10 mouse cellular contexts compared by ENCODE assay signal in the genomic region with DNA sequence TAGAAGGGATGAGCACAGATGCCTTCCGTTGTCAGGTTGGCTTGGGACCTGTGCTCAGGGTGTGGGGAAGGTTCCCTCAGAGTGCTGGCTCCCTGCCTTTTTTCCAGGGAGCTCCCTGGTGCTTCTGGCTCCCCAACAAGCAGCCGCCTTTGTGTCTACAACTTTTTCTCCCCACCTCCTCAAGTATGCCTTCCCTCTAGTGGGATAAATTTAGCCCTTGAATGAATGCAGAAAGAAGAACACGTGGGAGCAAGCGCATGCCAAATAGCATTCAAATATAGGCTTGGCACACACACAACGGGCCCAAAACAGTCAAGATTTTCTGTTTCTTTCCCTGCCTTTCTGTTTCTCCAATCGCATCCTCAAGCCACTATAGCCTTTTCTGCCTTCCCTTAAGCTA. TPM values are rescaled to one million over a fixed set of nuclear protein-coding genes. Genes with fewer than 3 reads are reported as not detected.
DNase-seq lines count a peak whose midpoint lies in the region; ATAC-seq and TF ChIP-seq lines count a peak whose summit lies in the region.
"Had no signal": no experiment of that assay in that cellular context is flagged by ENCODE, and none has a peak within 500 bp of the region (broad histone marks: within the 10 kb centered on the region; RNA-seq: fewer than 3 reads in every experiment).

No protein-coding gene starts in this region.

- no peaks in the 10 kb centered on the region for H3K4me1 ChIP-seq in midbrain, postnatal 0 days (ENCODE audit: insufficient read depth, low read length)
- H3K4me1 ChIP-seq in midbrain, embryonic 13.5 days (replicated peaks) = no peaks in the 10 kb centered on the region
- peaks cover 57% of the 10 kb centered on the region for H3K4me1 ChIP-seq in heart, embryonic 15.5 days (replicated peaks)
- peaks cover 38% of the 10 kb centered on the region for H3K4me1 ChIP-seq in limb, embryonic 14.5 days (ENCODE audit: control insufficient read depth, insufficient read depth, low read length)
- H3K4me1 ChIP-seq in midbrain, embryonic 16.5 days (ENCODE audit: control insufficient read depth, insufficient read depth, low read length) = no peaks in the 10 kb centered on the region
- no peaks in the 10 kb centered on the region for H3K4me1 ChIP-seq in liver, postnatal 0 days (ENCODE audit: insufficient read depth)
- no peaks in the 10 kb centered on the region for H3K4me1 ChIP-seq in hindbrain, embryonic 13.5 days (replicated peaks)

- H3K9me3 ChIP-seq in midbrain, postnatal 0 days (ENCODE audit: low read length) = no peaks in the 10 kb centered on the region
- no peaks in the 10 kb centered on the region for H3K9me3 ChIP-seq in midbrain, embryonic 13.5 days
- no peaks in the 10 kb centered on the region for H3K9me3 ChIP-seq in heart, embryonic 15.5 days (replicated peaks)
- no peaks in the 10 kb centered on the region for H3K9me3 ChIP-seq in limb, embryonic 14.5 days (ENCODE audit: control insufficient read depth, low read length)
- no peaks in the 10 kb centered on the region for H3K9me3 ChIP-seq in midbrain, embryonic 16.5 days (replicated peaks; ENCODE audit: control insufficient read depth, low read length, poor library complexity, severe bottlenecking)
- H3K9me3 ChIP-seq in liver, postnatal 0 days (ENCODE audit: low read length) = no peaks in the 10 kb centered on the region
- no peaks in the 10 kb centered on the region for H3K9me3 ChIP-seq in hindbrain, embryonic 13.5 days

- WGBS in midbrain, postnatal 0 days = 63% methylated on average over 6 of the region's 6 CpGs
- WGBS in midbrain, embryonic 13.5 days = 76% methylated on average over 6 of the region's 6 CpGs
- WGBS in heart, embryonic 15.5 days = 27% methylated on average over 6 of the region's 6 CpGs
- WGBS in limb, embryonic 14.5 days = 51% methylated on average over 6 of the region's 6 CpGs
- WGBS in midbrain, embryonic 16.5 days = 64% methylated on average over 6 of the region's 6 CpGs
- WGBS in liver, postnatal 0 days (ENCODE audit: insufficient replicate concordance) = 59% methylated on average over 6 of the region's 6 CpGs
- WGBS in hindbrain, embryonic 13.5 days = 79% methylated on average over 6 of the region's 6 CpGs

- ATAC-seq in midbrain, postnatal 0 days (ENCODE audit: low FRiP score) = no peak
- no peak for ATAC-seq in midbrain, embryonic 13.5 days
- ATAC-seq in heart, embryonic 15.5 days (replicated peaks; ENCODE audit: insufficient number of reproducible peaks, insufficient read depth, low FRiP score, low read depth) = peak; percentile 69
- no peak for ATAC-seq in limb, embryonic 14.5 days (ENCODE audit: low FRiP score, low read depth)
- ATAC-seq in midbrain, embryonic 16.5 days = no peak
- ATAC-seq in liver, postnatal 0 days = no peak
- ATAC-seq in hindbrain, embryonic 13.5 days (ENCODE audit: low FRiP score) = no peak

- H3K4me3 ChIP-seq in midbrain, postnatal 0 days (ENCODE audit: low read depth, low read length) = no peak overlapping the region
- no peak overlapping the region for H3K4me3 ChIP-seq in midbrain, embryonic 13.5 days (replicated peaks)
- peak overlapping the region; percentile 31 for H3K4me3 ChIP-seq in heart, embryonic 15.5 days
- no peak overlapping the region for H3K4me3 ChIP-seq in limb, embryonic 14.5 days (replicated peaks; ENCODE audit: low read length)
- H3K4me3 ChIP-seq in midbrain, embryonic 16.5 days (ENCODE audit: low read depth, low read length) = no peak overlapping the region
- H3K4me3 ChIP-seq in liver, postnatal 0 days (ENCODE audit: low read depth, low read length) = no peak overlapping the region
- no peak overlapping the region for H3K4me3 ChIP-seq in hindbrain, embryonic 13.5 days

- no peak for TF ChIP-seq EP300 in liver, postnatal 0 days (IDR thresholded peaks at IDR 0.05; ENCODE audit: low read depth)

- H3K9ac ChIP-seq in midbrain, postnatal 0 days (replicated peaks; ENCODE audit: low read length, poor library complexity, severe bottlenecking) = no peak overlapping the region
- H3K9ac ChIP-seq in midbrain, embryonic 13.5 days (replicated peaks) = no peak overlapping the region
- H3K9ac ChIP-seq in heart, embryonic 15.5 days = peak overlapping the region; percentile 46
- no peak overlapping the region for H3K9ac ChIP-seq in limb, embryonic 14.5 days (ENCODE audit: low read depth, low read length, severe bottlenecking)
- no peak overlapping the region for H3K9ac ChIP-seq in midbrain, embryonic 16.5 days (ENCODE audit: low read depth, low read length)
- H3K9ac ChIP-seq in liver, postnatal 0 days (replicated peaks) = no peak overlapping the region
- no peak overlapping the region for H3K9ac ChIP-seq in hindbrain, embryonic 13.5 days

- H3K36me3 ChIP-seq in midbrain, postnatal 0 days (ENCODE audit: insufficient read depth, low read length) = no peaks in the 10 kb centered on the region
- no peaks in the 10 kb centered on the region for H3K36me3 ChIP-seq in midbrain, embryonic 13.5 days
- H3K36me3 ChIP-seq in heart, embryonic 15.5 days = no peaks in the 10 kb centered on the region
- no peaks in the 10 kb centered on the region for H3K36me3 ChIP-seq in limb, embryonic 14.5 days (ENCODE audit: control insufficient read depth, insufficient read depth, low read length)
- H3K36me3 ChIP-seq in midbrain, embryonic 16.5 days (ENCODE audit: control insufficient read depth, insufficient read depth, low read length) = no peaks in the 10 kb centered on the region
- H3K36me3 ChIP-seq in liver, postnatal 0 days (replicated peaks; ENCODE audit: insufficient read depth, low read length) = no peaks in the 10 kb centered on the region
- no peaks in the 10 kb centered on the region for H3K36me3 ChIP-seq in hindbrain, embryonic 13.5 days

- TF ChIP-seq CTCF in midbrain, postnatal 0 days (IDR thresholded peaks at IDR 0.05) = no peak
- TF ChIP-seq CTCF in liver, postnatal 0 days (IDR thresholded peaks at IDR 0.05; ENCODE audit: low read depth) = no peak

- no peaks in the 10 kb centered on the region for H3K27me3 ChIP-seq in midbrain, postnatal 0 days (ENCODE audit: insufficient read depth, low read length)
- 0 out of 2 replicates have a peak, but pooled peaks cover 1% of the 10 kb centered on the region for H3K27me3 ChIP-seq in midbrain, embryonic 13.5 days
- H3K27me3 ChIP-seq in heart, embryonic 15.5 days = no peaks in the 10 kb centered on the region
- no peaks in the 10 kb centered on the region for H3K27me3 ChIP-seq in limb, embryonic 14.5 days (ENCODE audit: control insufficient read depth, insufficient read depth, low read length)
- H3K27me3 ChIP-seq in midbrain, embryonic 16.5 days (ENCODE audit: control insufficient read depth, insufficient read depth, low read depth, low read length) = no peaks in the 10 kb centered on the region
- H3K27me3 ChIP-seq in liver, postnatal 0 days (ENCODE audit: insufficient read depth, low read length) = no peaks in the 10 kb centered on the region
- H3K27me3 ChIP-seq in hindbrain, embryonic 13.5 days = peaks cover 8% of the 10 kb centered on the region

- peak; percentile 31 for DNase-seq in midbrain, postnatal 0 days (ENCODE audit: low spot score)
- DNase-seq in limb, embryonic 14.5 days (ENCODE audit: low spot score) = peak; percentile 72
- peak; percentile 90 for DNase-seq in telencephalon, adult 2 months (ENCODE audit: low read depth, low spot score)
- no peak for DNase-seq in liver, postnatal 0 days
- DNase-seq: thymus, adult 2 months had no signal

- no peak for TF ChIP-seq POLR2A in limb, embryonic 14.5 days (IDR thresholded peaks at IDR 0.05; ENCODE audit: borderline replicate concordance, extremely low read depth, insufficient read depth, insufficient read length)

- 0 out of 2 replicates have a peak overlapping the region, but pooled peaks have one; percentile 6 for H3K27ac ChIP-seq in midbrain, postnatal 0 days (ENCODE audit: low read depth, low read length)
- H3K27ac ChIP-seq in midbrain, embryonic 13.5 days = no peak overlapping the region
- peak overlapping the region; percentile 98 for H3K27ac ChIP-seq in heart, embryonic 15.5 days
- H3K27ac ChIP-seq in limb, embryonic 14.5 days (replicated peaks; ENCODE audit: low read depth, low read length) = peak overlapping the region; percentile 81
- H3K27ac ChIP-seq in midbrain, embryonic 16.5 days (ENCODE audit: low read length) = no peak overlapping the region
- no peak overlapping the region for H3K27ac ChIP-seq in liver, postnatal 0 days (ENCODE audit: low read depth)
- no peak overlapping the region for H3K27ac ChIP-seq in hindbrain, embryonic 13.5 days
- H3K27ac ChIP-seq: macrophage had no signal

- H3K4me2 ChIP-seq in midbrain, postnatal 0 days (ENCODE audit: low read depth, low read length, poor library complexity, severe bottlenecking) = no peak overlapping the region
- no peak overlapping the region for H3K4me2 ChIP-seq in midbrain, embryonic 13.5 days (replicated peaks)
- peak overlapping the region; percentile 52 for H3K4me2 ChIP-seq in heart, embryonic 15.5 days
- H3K4me2 ChIP-seq in limb, embryonic 14.5 days (replicated peaks; ENCODE audit: low read depth, low read length, severe bottlenecking) = no peak overlapping the region
- no peak overlapping the region for H3K4me2 ChIP-seq in midbrain, embryonic 16.5 days (ENCODE audit: low read length)
- H3K4me2 ChIP-seq in liver, postnatal 0 days (ENCODE audit: low read depth, low read length) = no peak overlapping the region
- H3K4me2 ChIP-seq in hindbrain, embryonic 13.5 days = no peak overlapping the region

RNA-seq across cellular contexts. Expression of a gene that starts 6.9 kb away (rescaled TPM):
- total RNA-seq in midbrain, postnatal 0 days (2014; rRNA removed) = 6.0 and 8.4 TPM in 2 replicates
- polyA plus RNA-seq in midbrain, postnatal 0 days (2015; fragmentation: Nextera tagmentation; extraction: Ambion mirVana) = 11.9 and 13.5 TPM in 2 replicates
- polyA plus RNA-seq in midbrain, embryonic 13.5 days (2015; fragmentation: Nextera tagmentation; extraction: Ambion mirVana) = 6.8 and 7.3 TPM in 2 replicates
- 57.1 and 57.8 TPM in 2 replicates for polyA plus RNA-seq in heart, embryonic 15.5 days (2015; fragmentation: Nextera tagmentation; extraction: Ambion mirVana)
- 3.1 and 6.4 TPM in 2 replicates for polyA plus RNA-seq in limb, embryonic 14.5 days (2012; rRNA removed)
- 26.9 and 29.6 TPM in 2 replicates for polyA plus RNA-seq in limb, embryonic 14.5 days (2014; fragmentation: Nextera tagmentation; extraction: Ambion mirVana)
- 11.2 and 12.7 TPM in 2 replicates for polyA plus RNA-seq in midbrain, embryonic 16.5 days (2015; fragmentation: Nextera tagmentation; extraction: Ambion mirVana)
- polyA plus RNA-seq in liver, postnatal 0 days (2015; fragmentation: Nextera tagmentation; extraction: Ambion mirVana) = 0.63 and 0.79 TPM in 2 replicates
- polyA plus RNA-seq in hindbrain, embryonic 13.5 days (2015; fragmentation: Nextera tagmentation; extraction: Ambion mirVana) = 10.3 and 11.5 TPM in 2 replicates
- polyA plus RNA-seq: macrophage had no signal

Comparison
In these comparisons a context has a peak if more than half of its experiments do, and no peak if none do; other contexts are left out.
1. H3K27ac ChIP-seq: peak in midbrain, postnatal 0 days (single experiment), heart, embryonic 15.5 days (single experiment) and limb, embryonic 14.5 days (single experiment); none in midbrain, embryonic 13.5 days (single experiment), midbrain, embryonic 16.5 days (single experiment), liver, postnatal 0 days (single experiment) and hindbrain, embryonic 13.5 days (single experiment).